In the genomic region with DNA sequence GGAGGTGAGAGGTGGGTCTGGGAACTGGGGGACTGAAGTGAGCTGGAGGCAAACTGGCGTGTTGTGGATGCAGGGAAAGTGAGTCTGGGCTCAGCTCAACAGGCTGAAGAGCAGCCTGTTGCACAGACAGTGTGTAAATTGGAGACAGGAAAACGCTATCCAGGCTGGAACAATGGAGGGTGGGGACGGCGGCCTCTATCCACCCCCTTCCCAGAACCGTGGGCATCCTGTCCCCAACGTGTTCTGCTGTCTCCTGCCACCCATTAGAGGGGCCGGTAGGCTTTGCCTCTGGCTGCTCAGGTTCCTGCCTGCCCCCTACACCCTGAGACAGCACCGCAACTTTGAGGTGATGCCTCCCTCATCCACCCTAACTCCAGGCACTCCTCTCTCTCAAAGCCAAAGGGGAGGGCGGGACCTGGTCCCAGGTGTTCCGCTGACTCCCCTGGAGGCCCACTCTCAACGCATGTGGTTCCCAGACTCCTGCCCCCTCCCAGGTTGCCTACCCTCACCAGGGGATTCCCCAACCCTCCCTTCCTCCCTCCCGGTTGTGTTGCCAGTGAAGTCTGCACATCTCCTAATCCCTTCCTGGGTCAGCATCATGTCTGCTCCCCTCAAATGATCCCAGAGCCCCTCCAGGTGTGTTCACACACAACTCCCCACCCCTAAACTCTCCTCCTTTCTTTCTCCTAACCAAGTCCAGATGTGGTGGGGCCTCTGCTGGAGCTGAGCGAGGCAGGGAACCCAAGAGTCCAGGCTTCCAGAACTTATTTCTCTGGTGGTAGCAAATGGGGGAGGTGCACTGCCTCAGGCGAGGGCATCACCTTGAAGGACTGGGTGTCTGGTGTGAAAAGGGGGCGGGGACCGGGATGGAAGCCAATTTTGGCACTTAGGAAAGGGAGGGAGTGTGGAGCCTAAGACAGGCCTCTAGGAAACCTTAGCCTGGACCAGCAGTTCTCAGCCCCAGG, we compare ENCODE assay signal across 8 mouse cellular contexts. TPM values are rescaled to one million over a fixed set of nuclear protein-coding genes. Genes with fewer than 3 reads are reported as not detected.
DNase-seq lines count a peak whose midpoint lies in the region; ATAC-seq and TF ChIP-seq lines count a peak whose summit lies in the region.

No protein-coding gene starts in this region.

- H3K27me3 ChIP-seq in forebrain, embryonic 12.5 days: peaks cover 6% of the 10 kb centered on the region; the same call in 1 of the 2 replicates
- peaks cover 12% of the 10 kb centered on the region for H3K27me3 ChIP-seq in hindbrain, embryonic 15.5 days
- H3K27me3 ChIP-seq in liver, embryonic 13.5 days: peaks cover 53% of the 10 kb centered on the region
- no peaks in the 10 kb centered on the region for H3K27me3 ChIP-seq in small intestine, adult 2 months (ENCODE audit: control insufficient read depth, insufficient read depth, low read length)

- WGBS in forebrain, embryonic 12.5 days: 24% methylated on average over 16 of the region's 16 CpGs
- 29% methylated on average over 16 of the region's 16 CpGs for WGBS in hindbrain, embryonic 15.5 days
- 28% methylated on average over 16 of the region's 16 CpGs for WGBS in liver, embryonic 13.5 days (ENCODE audit: insufficient replicate concordance)
- WGBS in small intestine, adult 2 months: 16% methylated on average over 16 of the region's 16 CpGs

- no peak for ATAC-seq in forebrain, embryonic 12.5 days (ENCODE audit: low FRiP score)
- ATAC-seq in hindbrain, embryonic 15.5 days (ENCODE audit: low FRiP score, low read depth): no peak
- no peak for ATAC-seq in liver, embryonic 13.5 days (ENCODE audit: low read depth)

- H3K27ac ChIP-seq in forebrain, embryonic 12.5 days: peak overlapping the region; percentile 86; the same call in 1 of the 2 replicates
- H3K27ac ChIP-seq in hindbrain, embryonic 15.5 days (replicated peaks): 0 out of 2 replicates have a peak overlapping the region, but pooled peaks have one; percentile 11
- H3K27ac ChIP-seq in liver, embryonic 13.5 days: no peak overlapping the region
- H3K27ac ChIP-seq in small intestine, adult 2 months (ENCODE audit: insufficient read depth, low read depth, low read length): peak overlapping the region; percentile 15; the same call in 1 of the 2 replicates

- peaks cover 48% of the 10 kb centered on the region for H3K4me1 ChIP-seq in forebrain, embryonic 12.5 days
- peaks cover 39% of the 10 kb centered on the region for H3K4me1 ChIP-seq in hindbrain, embryonic 15.5 days (replicated peaks)
- peaks cover 5% of the 10 kb centered on the region; the same call in 1 of the 2 replicates for H3K4me1 ChIP-seq in liver, embryonic 13.5 days (replicated peaks)
- peaks cover 13% of the 10 kb centered on the region for H3K4me1 ChIP-seq in small intestine, adult 2 months (ENCODE audit: control insufficient read depth, insufficient read depth, insufficient read length, low read length)

- peak overlapping the region; percentile 88 for H3K9ac ChIP-seq in forebrain, embryonic 12.5 days
- H3K9ac ChIP-seq in hindbrain, embryonic 15.5 days: peak overlapping the region; percentile 6; the same call in 1 of the 2 replicates
- H3K9ac ChIP-seq in liver, embryonic 13.5 days: peak overlapping the region; percentile 73

- peaks cover 38% of the 10 kb centered on the region for H3K36me3 ChIP-seq in forebrain, embryonic 12.5 days (replicated peaks)
- H3K36me3 ChIP-seq in hindbrain, embryonic 15.5 days: no peaks in the 10 kb centered on the region
- H3K36me3 ChIP-seq in liver, embryonic 13.5 days: peaks cover 23% of the 10 kb centered on the region
- H3K36me3 ChIP-seq in small intestine, adult 2 months (ENCODE audit: control insufficient read depth, insufficient read depth, low read length): peaks cover 20% of the 10 kb centered on the region

- peak; percentile 68 for DNase-seq in adrenal gland, postnatal 14 days
- no peak for DNase-seq in adrenal gland, postnatal 4 days (ENCODE audit: low spot score in 2 of 2)
- DNase-seq in liver, embryonic 13.5 days: no peak
- DNase-seq in gastrocnemius, adult 18-20 months (ENCODE audit: low spot score): no peak
- DNase-seq in urinary bladder, postnatal 14 days (ENCODE audit: low spot score): no peak

- TF ChIP-seq CTCF in small intestine, adult 2 months (IDR thresholded peaks at IDR 0.05; ENCODE audit: extremely low read depth, insufficient read length, insufficient replicate concordance, low read depth, low read length): no peak

- H3K4me2 ChIP-seq in forebrain, embryonic 12.5 days: peak overlapping the region; percentile 73
- peak overlapping the region; percentile 91 for H3K4me2 ChIP-seq in hindbrain, embryonic 15.5 days
- peak overlapping the region; percentile 55 for H3K4me2 ChIP-seq in liver, embryonic 13.5 days

- TF ChIP-seq POLR2A in small intestine, adult 2 months (IDR thresholded peaks at IDR 0.05; ENCODE audit: low read depth, low read length): no peak

- peak overlapping the region; percentile 69 for H3K4me3 ChIP-seq in forebrain, embryonic 12.5 days (replicated peaks)
- H3K4me3 ChIP-seq in hindbrain, embryonic 15.5 days: peak overlapping the region; percentile 61
- H3K4me3 ChIP-seq in liver, embryonic 13.5 days (replicated peaks): peak overlapping the region; percentile 62
- peak overlapping the region; percentile 72 for H3K4me3 ChIP-seq in small intestine, adult 2 months (ENCODE audit: low read depth, low read length)

- no peaks in the 10 kb centered on the region for H3K9me3 ChIP-seq in forebrain, embryonic 12.5 days
- H3K9me3 ChIP-seq in hindbrain, embryonic 15.5 days: no peaks in the 10 kb centered on the region
- no peaks in the 10 kb centered on the region for H3K9me3 ChIP-seq in liver, embryonic 13.5 days (replicated peaks)

RNA-seq across cellular contexts. Expression of a gene that starts 2.4 kb away (rescaled TPM):
- 65.1 and 69.7 TPM in 2 replicates for total RNA-seq in adrenal gland, postnatal 14 days (2021)
- total RNA-seq in adrenal gland, postnatal 4 days (2021): 10 to 100 TPM; 88.1 to 89.4 TPM
- 26.7 and 27.7 TPM in 2 replicates for polyA plus RNA-seq in forebrain, embryonic 12.5 days (2016; fragmentation: Nextera tagmentation; extraction: Ambion mirVana)
- polyA plus RNA-seq in hindbrain, embryonic 15.5 days (2015; fragmentation: Nextera tagmentation; extraction: Ambion mirVana): 8.2 and 8.4 TPM in 2 replicates
- polyA plus RNA-seq in liver, embryonic 13.5 days (2015; fragmentation: Nextera tagmentation; extraction: Ambion mirVana): 5.6 and 8.1 TPM in 2 replicates
- polyA plus RNA-seq in small intestine, adult 2 months (2012; rRNA removed): 14.8 and 27.5 TPM in 2 replicates
- total RNA-seq in gastrocnemius, adult 18-20 months (2021): 10 to 100 TPM in 1 of 2 experiments, 1 to 10 TPM in 1; 8.2 to 14.4 TPM

RNA-seq across cellular contexts. Expression of a gene that starts 18.9 kb away (rescaled TPM):
- 9.4 and 13.0 TPM in 2 replicates for total RNA-seq in adrenal gland, postnatal 14 days (2021)
- 10 to 100 TPM; 16.3 to 19.4 TPM for total RNA-seq in adrenal gland, postnatal 4 days (2021)
- polyA plus RNA-seq in forebrain, embryonic 12.5 days (2016; fragmentation: Nextera tagmentation; extraction: Ambion mirVana): 17.3 and 17.4 TPM in 2 replicates
- 24.6 and 26.8 TPM in 2 replicates for polyA plus RNA-seq in hindbrain, embryonic 15.5 days (2015; fragmentation: Nextera tagmentation; extraction: Ambion mirVana)
- 2.8 and 3.2 TPM in 2 replicates for polyA plus RNA-seq in liver, embryonic 13.5 days (2015; fragmentation: Nextera tagmentation; extraction: Ambion mirVana)
- polyA plus RNA-seq in small intestine, adult 2 months (2012; rRNA removed): 9.2 and 14.8 TPM in 2 replicates
- 1 to 10 TPM; 2.0 to 2.2 TPM for total RNA-seq in gastrocnemius, adult 18-20 months (2021)

RNA-seq across cellular contexts. Expression of a gene that starts 38.1 kb away (rescaled TPM):
- total RNA-seq in adrenal gland, postnatal 14 days (2021): 29.2 and 34.7 TPM in 2 replicates
- 10 to 100 TPM; 60.0 to 61.2 TPM for total RNA-seq in adrenal gland, postnatal 4 days (2021)
- 41.3 and 43.9 TPM in 2 replicates for polyA plus RNA-seq in forebrain, embryonic 12.5 days (2016; fragmentation: Nextera tagmentation; extraction: Ambion mirVana)
- polyA plus RNA-seq in hindbrain, embryonic 15.5 days (2015; fragmentation: Nextera tagmentation; extraction: Ambion mirVana): 17.3 TPM in 2 replicates
- 10.1 and 10.6 TPM in 2 replicates for polyA plus RNA-seq in liver, embryonic 13.5 days (2015; fragmentation: Nextera tagmentation; extraction: Ambion mirVana)
- polyA plus RNA-seq in small intestine, adult 2 months (2012; rRNA removed): 7.6 and 8.2 TPM in 2 replicates
- total RNA-seq in gastrocnemius, adult 18-20 months (2021): 1 to 10 TPM; 2.2 to 4.4 TPM

RNA-seq across cellular contexts. Expression of a gene that starts 44.8 kb away (rescaled TPM):
- total RNA-seq in adrenal gland, postnatal 14 days (2021): 139 and 168 TPM in 2 replicates
- total RNA-seq in adrenal gland, postnatal 4 days (2021): 100 to 1,000 TPM; 236 to 269 TPM
- polyA plus RNA-seq in forebrain, embryonic 12.5 days (2016; fragmentation: Nextera tagmentation; extraction: Ambion mirVana): 184 and 198 TPM in 2 replicates
- polyA plus RNA-seq in hindbrain, embryonic 15.5 days (2015; fragmentation: Nextera tagmentation; extraction: Ambion mirVana): 100 and 103 TPM in 2 replicates
- polyA plus RNA-seq in liver, embryonic 13.5 days (2015; fragmentation: Nextera tagmentation; extraction: Ambion mirVana): 86.7 and 102 TPM in 2 replicates
- polyA plus RNA-seq in small intestine, adult 2 months (2012; rRNA removed): 60.3 and 109 TPM in 2 replicates
- 10 to 100 TPM; 29.6 to 40.8 TPM for total RNA-seq in gastrocnemius, adult 18-20 months (2021)

RNA-seq across cellular contexts. Expression of a gene that starts 57.9 kb away (rescaled TPM):
- total RNA-seq in adrenal gland, postnatal 14 days (2021): 8.0 and 11.9 TPM in 2 replicates
- 10 to 100 TPM; 10.6 to 11.0 TPM for total RNA-seq in adrenal gland, postnatal 4 days (2021)
- 6.0 and 7.2 TPM in 2 replicates for polyA plus RNA-seq in forebrain, embryonic 12.5 days (2016; fragmentation: Nextera tagmentation; extraction: Ambion mirVana)
- 20.1 and 24.0 TPM in 2 replicates for polyA plus RNA-seq in hindbrain, embryonic 15.5 days (2015; fragmentation: Nextera tagmentation; extraction: Ambion mirVana)
- 8.4 TPM in 2 replicates for polyA plus RNA-seq in liver, embryonic 13.5 days (2015; fragmentation: Nextera tagmentation; extraction: Ambion mirVana)
- polyA plus RNA-seq in small intestine, adult 2 months (2012; rRNA removed): 7.0 and 10.9 TPM in 2 replicates
- 10 to 100 TPM; 19.1 to 20.8 TPM for total RNA-seq in gastrocnemius, adult 18-20 months (2021)

Comparison
In these comparisons a context has a peak if more than half of its experiments do, and no peak if none do; other contexts are left out.
1. H3K9ac ChIP-seq: peak in every context shown above with its lines; median percentile 88 in forebrain, embryonic 12.5 days; 73 in liver, embryonic 13.5 days; 6 in hindbrain, embryonic 15.5 days.